Mouse (Mus musculus): ENCODE measurements around the gene Stag3. TPM values are rescaled to one million over a fixed set of nuclear protein-coding genes. Genes with fewer than 3 reads are reported as not detected.

Stag3 gene
- polyA plus RNA-seq, 1 experiment, result 0.05 TPM

DNA sequence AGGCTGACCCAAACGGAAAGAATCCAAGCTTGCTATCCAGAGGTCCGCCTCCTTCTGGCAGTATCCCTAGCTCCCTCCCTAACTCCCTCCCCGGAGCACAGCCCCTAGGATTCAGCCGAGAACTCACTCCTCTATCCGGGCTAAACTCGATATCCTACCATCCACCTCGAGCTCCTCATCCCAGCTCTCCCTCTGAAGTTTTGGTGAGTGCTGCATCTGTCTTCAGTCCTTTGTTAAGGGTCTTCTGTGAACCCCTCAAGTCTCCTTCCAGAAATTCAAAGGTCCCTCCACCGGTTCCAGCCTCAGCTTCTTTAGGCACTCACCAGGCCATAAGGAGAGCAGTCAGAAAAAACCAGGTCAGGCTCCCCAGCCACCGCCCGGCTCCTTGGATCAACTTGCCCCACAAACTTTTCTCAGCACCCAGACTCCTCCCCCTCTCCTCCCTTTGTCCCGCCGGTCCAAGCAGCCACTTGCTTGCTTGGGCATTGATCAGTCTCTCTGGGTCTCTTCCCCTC, 7.6 kb upstream of the Stag3 start, which contains the start of gene Gal3st4:
Gene Gal3st4, minus strand, starts transcription at position 432 of the 515 bp plus-strand sequence.
- H3K79me3 ChIP-seq (ENCODE audit: low read depth), result no peaks in the 10 kb centered on the region
- H3K4me3 ChIP-seq (ENCODE audit: insufficient read depth, poor library complexity, severe bottlenecking), result no peak within 1 kb of the TSS
- H3K79me2 ChIP-seq (ENCODE audit: control insufficient read depth, insufficient read depth), result no peaks in the 10 kb centered on the region

GRCm38 (mm10) chr5:138274186-138274585, 5.9 kb upstream of the Stag3 start:
- no peaks in the 10 kb centered on the region for H3K79me3 ChIP-seq (ENCODE audit: low read depth)
- H3K36me3 ChIP-seq (ENCODE audit: control insufficient read depth, insufficient read depth), result no peaks in the 10 kb centered on the region
- H3K79me2 ChIP-seq (ENCODE audit: control insufficient read depth, insufficient read depth), result no peaks in the 10 kb centered on the region
- peaks cover 17% of the 10 kb centered on the region for H3K27me3 ChIP-seq (ENCODE audit: control insufficient read depth, insufficient read depth, insufficient read length)
- no peak for TF ChIP-seq CEBPB (IDR thresholded peaks at IDR 0.05; ENCODE audit: low read depth)
- TF ChIP-seq USF1 (IDR thresholded peaks at IDR 0.05; ENCODE audit: low read depth), result no peak
- TF ChIP-seq MYOD1 (IDR thresholded peaks at IDR 0.05; ENCODE audit: control insufficient read depth, insufficient read length, low read depth), result no peak
- no peak for TF ChIP-seq CTCF (IDR thresholded peaks at IDR 0.05; ENCODE audit: control insufficient read depth, insufficient read depth, insufficient read length)
- TF ChIP-seq MAX (IDR thresholded peaks at IDR 0.05), result no peak
- no peak for TF ChIP-seq MYOG (IDR thresholded peaks at IDR 0.05; ENCODE audit: control insufficient read depth, extremely low read depth, insufficient read length)
- no peak for TF ChIP-seq FOSL1 (IDR thresholded peaks at IDR 0.05; ENCODE audit: insufficient read depth, low read length, poor library complexity, severe bottlenecking)
- no peak overlapping the region for H3ac ChIP-seq (ENCODE audit: control insufficient read depth, insufficient read length, low read depth)
- no peak overlapping the region for H3K4me3 ChIP-seq (ENCODE audit: insufficient read depth, poor library complexity, severe bottlenecking)

More for the DNA sequence above, 7.6 kb upstream of the Stag3 start, which contains the start of gene Gal3st4:
- Histone ChIP-seq H3K27me3 (ENCODE audit: control insufficient read depth, insufficient read depth, insufficient read length) (peaks cover 17% of the 10 kb centered on the region), H3ac (ENCODE audit: control insufficient read depth, insufficient read length, low read depth) (no peak within 1 kb of the TSS), H3K36me3 (ENCODE audit: control insufficient read depth, insufficient read depth) (no peaks in the 10 kb centered on the region)
- TF ChIP-seq USF1 (IDR thresholded peaks at IDR 0.05; ENCODE audit: low read depth), result no peak
- no peak for TF ChIP-seq CEBPB (IDR thresholded peaks at IDR 0.05; ENCODE audit: low read depth)
- TF ChIP-seq FOSL1 (IDR thresholded peaks at IDR 0.05; ENCODE audit: insufficient read depth, low read length, poor library complexity, severe bottlenecking), result no peak
- TF ChIP-seq MYOD1 (IDR thresholded peaks at IDR 0.05; ENCODE audit: control insufficient read depth, insufficient read length, low read depth), result no peak
- no peak for TF ChIP-seq MAX (IDR thresholded peaks at IDR 0.05)
- no peak for TF ChIP-seq MYOG (IDR thresholded peaks at IDR 0.05; ENCODE audit: control insufficient read depth, extremely low read depth, insufficient read length)

- no peak for TF ChIP-seq USF1 (IDR thresholded peaks at IDR 0.05; ENCODE audit: low read depth)
- no peak overlapping the region for H3K4me3 ChIP-seq (ENCODE audit: insufficient read depth, poor library complexity, severe bottlenecking)
- no peaks in the 10 kb centered on the region for H3K36me3 ChIP-seq (ENCODE audit: control insufficient read depth, insufficient read depth)
- H3K79me2 ChIP-seq (ENCODE audit: control insufficient read depth, insufficient read depth), result no peaks in the 10 kb centered on the region
- H3K27me3 ChIP-seq (ENCODE audit: control insufficient read depth, insufficient read depth, insufficient read length), result peaks cover 17% of the 10 kb centered on the region
- H3ac ChIP-seq (ENCODE audit: control insufficient read depth, insufficient read length, low read depth), result no peak overlapping the region
- H3K79me3 ChIP-seq (ENCODE audit: low read depth), result no peaks in the 10 kb centered on the region
Observed at GRCm38 (mm10) chr5:138275216-138276050, 4.6 kb upstream of the Stag3 start.

DNA sequence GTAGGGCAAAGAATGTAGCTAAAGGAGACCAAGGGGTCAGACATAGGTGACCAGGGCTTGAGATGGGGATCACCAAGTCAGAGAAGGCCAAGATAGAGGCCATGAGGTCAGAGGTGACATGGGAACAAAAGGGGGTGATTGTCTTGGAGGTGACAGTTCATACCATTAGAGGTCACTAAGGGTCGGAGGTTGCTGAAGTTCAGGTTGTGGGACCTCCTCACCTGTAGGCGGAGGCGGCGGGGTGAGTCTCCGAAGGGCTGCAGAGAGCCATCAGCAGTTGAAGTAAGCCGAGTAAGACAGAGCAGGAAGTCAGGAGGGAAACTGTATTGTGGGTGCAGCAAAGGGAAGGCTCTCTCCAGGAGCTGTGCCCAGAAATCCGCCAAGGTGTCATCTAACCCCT, 2.0 kb upstream of the Stag3 start:
- Histone ChIP-seq H3ac (ENCODE audit: control insufficient read depth, insufficient read length, low read depth) (no peak overlapping the region), H3K79me2 (ENCODE audit: control insufficient read depth, insufficient read depth) (no peaks in the 10 kb centered on the region), H3K4me3 (ENCODE audit: insufficient read depth, poor library complexity, severe bottlenecking) (no peak overlapping the region), H3K36me3 (ENCODE audit: control insufficient read depth, insufficient read depth) (no peaks in the 10 kb centered on the region), H3K79me3 (ENCODE audit: low read depth) (no peaks in the 10 kb centered on the region), H3K27me3 (ENCODE audit: control insufficient read depth, insufficient read depth, insufficient read length) (peaks cover 3% of the 10 kb centered on the region)
- TF ChIP-seq CTCF (IDR thresholded peaks at IDR 0.05; ENCODE audit: control insufficient read depth, insufficient read depth, insufficient read length) (no peak), FOSL1 (IDR thresholded peaks at IDR 0.05; ENCODE audit: insufficient read depth, low read length, poor library complexity, severe bottlenecking) (no peak), MYOD1 (IDR thresholded peaks at IDR 0.05; ENCODE audit: control insufficient read depth, insufficient read length, low read depth) (no peak), MYOG (IDR thresholded peaks at IDR 0.05; ENCODE audit: control insufficient read depth, extremely low read depth, insufficient read length) (no peak), CEBPB (IDR thresholded peaks at IDR 0.05; ENCODE audit: low read depth) (no peak), MAX (IDR thresholded peaks at IDR 0.05) (no peak), USF1 (IDR thresholded peaks at IDR 0.05; ENCODE audit: low read depth) (no peak)

DNA sequence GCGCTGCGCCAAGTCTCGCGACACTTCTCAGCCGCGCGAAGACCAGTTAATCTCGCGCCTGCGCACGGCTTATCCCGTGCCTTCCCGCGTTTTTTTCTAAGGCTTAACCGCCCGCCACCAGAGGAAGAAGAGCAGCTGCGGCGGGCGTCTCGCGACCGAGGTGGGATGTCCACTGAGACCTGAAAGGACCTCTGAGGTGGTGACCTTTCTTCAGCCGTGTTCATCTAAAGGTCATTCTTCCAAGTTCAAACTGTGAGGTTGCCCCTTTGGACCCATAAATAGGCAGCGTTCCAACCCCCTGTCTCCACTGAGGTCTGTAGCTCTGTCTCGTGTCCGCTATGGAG, 357 bp downstream of the Stag3 start:
- TF ChIP-seq MYOG (IDR thresholded peaks at IDR 0.05; ENCODE audit: control insufficient read depth, extremely low read depth, insufficient read length), result no peak
- no peak for TF ChIP-seq MAX (IDR thresholded peaks at IDR 0.05)
- TF ChIP-seq USF1 (IDR thresholded peaks at IDR 0.05; ENCODE audit: low read depth), result no peak
- TF ChIP-seq CTCF (IDR thresholded peaks at IDR 0.05; ENCODE audit: control insufficient read depth, insufficient read depth, insufficient read length), result no peak
- TF ChIP-seq MYOD1 (IDR thresholded peaks at IDR 0.05; ENCODE audit: control insufficient read depth, insufficient read length, low read depth), result no peak
- no peak for TF ChIP-seq FOSL1 (IDR thresholded peaks at IDR 0.05; ENCODE audit: insufficient read depth, low read length, poor library complexity, severe bottlenecking)
- TF ChIP-seq CEBPB (IDR thresholded peaks at IDR 0.05; ENCODE audit: low read depth), result no peak
- Histone ChIP-seq H3ac (ENCODE audit: control insufficient read depth, insufficient read length, low read depth) (no peak overlapping the region), H3K27me3 (ENCODE audit: control insufficient read depth, insufficient read depth, insufficient read length) (no peaks in the 10 kb centered on the region), H3K79me3 (ENCODE audit: low read depth) (no peaks in the 10 kb centered on the region), H3K4me3 (ENCODE audit: insufficient read depth, poor library complexity, severe bottlenecking) (no peak overlapping the region), H3K79me2 (ENCODE audit: control insufficient read depth, insufficient read depth) (no peaks in the 10 kb centered on the region), H3K36me3 (ENCODE audit: control insufficient read depth, insufficient read depth) (no peaks in the 10 kb centered on the region)
